Mouse (Mus musculus): ENCODE data around the gene Sypl2.

Gene Sypl2

GRCm38 (mm10) chr3:108204470-108204869, 22.0 kb downstream of the Sypl2 start:
- DNase-seq, result no peak

GRCm38 (mm10) chr3:108203621-108204325, 22.7 kb downstream of the Sypl2 start:
- peak; percentile 79 for DNase-seq

GRCm38 (mm10) chr3:108203212-108203611, 23.2 kb downstream of the Sypl2 start:
- DNase-seq, result no peak

- no peak for DNase-seq
These were observed 23.9 kb downstream of the Sypl2 start for GRCm38 (mm10) chr3:108202506-108202905.

GRCm38 (mm10) chr3:108200329-108201323, 25.8 kb downstream of the Sypl2 start, which contains the start of gene Cyb561d1:
Gene Cyb561d1, minus strand, starts transcription at chr3:108201212.
- peak; percentile 99 for DNase-seq

GRCm38 (mm10) chr3:108199231-108199630, 27.2 kb downstream of the Sypl2 start:
- no peak for DNase-seq

GRCm38 (mm10) chr3:108197066-108197497, 29.4 kb downstream of the Sypl2 start:
- no peak for DNase-seq

GRCm38 (mm10) chr3:108195941-108196590, 30.4 kb downstream of the Sypl2 start:
- no peak for DNase-seq

GRCm38 (mm10) chr3:108195287-108195686, 31.2 kb downstream of the Sypl2 start:
- DNase-seq, result no peak

- DNase-seq, result no peak
These were observed 32.8 kb downstream of the Sypl2 start for GRCm38 (mm10) chr3:108193686-108194085.

GRCm38 (mm10) chr3:108189897-108190296, 36.6 kb downstream of the Sypl2 start:
- DNase-seq, result no peak

- no peak for DNase-seq
These were observed 37.5 kb downstream of the Sypl2 start for GRCm38 (mm10) chr3:108188716-108189490.

- DNase-seq, result no peak
These were observed 39.2 kb downstream of the Sypl2 start for GRCm38 (mm10) chr3:108187111-108187795.

GRCm38 (mm10) chr3:108186098-108187047, 40.1 kb downstream of the Sypl2 start, which contains the start of gene Amigo1:
Gene Amigo1, plus strand, starts transcription at chr3:108186335.
- DNase-seq, result peak; percentile 61

- DNase-seq, result no peak
These were observed 40.9 kb downstream of the Sypl2 start for GRCm38 (mm10) chr3:108185460-108186097.

GRCm38 (mm10) chr3:108184742-108185141, 41.7 kb downstream of the Sypl2 start:
- no peak for DNase-seq

GRCm38 (mm10) chr3:108180514-108180913, 45.9 kb downstream of the Sypl2 start:
- DNase-seq, result no peak

GRCm38 (mm10) chr3:108178756-108179715, 47.4 kb downstream of the Sypl2 start:
- DNase-seq, result no peak

Measured in thymus, postnatal 25 days (tissue).